Mouse (Mus musculus): ENCODE measurements at regions not wholly inside any gene's neighbourhood (a gene's known extent, or its start where the extent isn't known, plus 50 kb on each side); places are given as distances from the start of the nearest gene placed in this dataset.

GRCm38 (mm10) chr8:103932681-103933080 is 168.7 kb upstream of the Cdh5 start:
- no peaks in the 10 kb centered on the region for H3K36me3 ChIP-seq (ENCODE audit: control insufficient read depth, insufficient read depth)
- no peaks in the 10 kb centered on the region for H3K4me1 ChIP-seq (replicated peaks; ENCODE audit: control insufficient read depth, insufficient read depth, low read length)
- no peak overlapping the region for H3K9ac ChIP-seq (ENCODE audit: low read depth, low read length)
- no peaks in the 10 kb centered on the region for H3K27me3 ChIP-seq (replicated peaks; ENCODE audit: control insufficient read depth, insufficient read depth, low read length)
- TF ChIP-seq CTCF (IDR thresholded peaks at IDR 0.05; ENCODE audit: low read depth) = no peak
- no peak overlapping the region for H3K4me3 ChIP-seq (ENCODE audit: low read depth, low read length)
- WGBS = 67% methylated on average over 1 of the region's 1 CpGs
- no peak for ATAC-seq
- no peaks in the 10 kb centered on the region for H3K9me3 ChIP-seq (ENCODE audit: control insufficient read depth)
- no peak overlapping the region for H3K4me2 ChIP-seq (replicated peaks; ENCODE audit: low read depth)
- no peak overlapping the region for H3K27ac ChIP-seq (ENCODE audit: low read depth, low read length)

- no peak for TF ChIP-seq CTCF (IDR thresholded peaks at IDR 0.05; ENCODE audit: low read depth)
- Histone ChIP-seq H3K4me2 (replicated peaks; ENCODE audit: low read depth) (no peak overlapping the region), H3K9ac (ENCODE audit: low read depth, low read length) (no peak overlapping the region), H3K36me3 (ENCODE audit: control insufficient read depth, insufficient read depth) (no peaks in the 10 kb centered on the region), H3K27me3 (replicated peaks; ENCODE audit: control insufficient read depth, insufficient read depth, low read length) (no peaks in the 10 kb centered on the region), H3K4me1 (replicated peaks; ENCODE audit: control insufficient read depth, insufficient read depth, low read length) (no peaks in the 10 kb centered on the region), H3K9me3 (ENCODE audit: control insufficient read depth) (no peaks in the 10 kb centered on the region), H3K4me3 (ENCODE audit: low read depth, low read length) (no peak overlapping the region), H3K27ac (ENCODE audit: low read depth, low read length) (no peak overlapping the region)
- no peak for ATAC-seq
- 54% methylated on average over 3 of the region's 3 CpGs for WGBS
These were observed 164.9 kb upstream of the Cdh5 start for GRCm38 (mm10) chr8:103936491-103936890.

DNA sequence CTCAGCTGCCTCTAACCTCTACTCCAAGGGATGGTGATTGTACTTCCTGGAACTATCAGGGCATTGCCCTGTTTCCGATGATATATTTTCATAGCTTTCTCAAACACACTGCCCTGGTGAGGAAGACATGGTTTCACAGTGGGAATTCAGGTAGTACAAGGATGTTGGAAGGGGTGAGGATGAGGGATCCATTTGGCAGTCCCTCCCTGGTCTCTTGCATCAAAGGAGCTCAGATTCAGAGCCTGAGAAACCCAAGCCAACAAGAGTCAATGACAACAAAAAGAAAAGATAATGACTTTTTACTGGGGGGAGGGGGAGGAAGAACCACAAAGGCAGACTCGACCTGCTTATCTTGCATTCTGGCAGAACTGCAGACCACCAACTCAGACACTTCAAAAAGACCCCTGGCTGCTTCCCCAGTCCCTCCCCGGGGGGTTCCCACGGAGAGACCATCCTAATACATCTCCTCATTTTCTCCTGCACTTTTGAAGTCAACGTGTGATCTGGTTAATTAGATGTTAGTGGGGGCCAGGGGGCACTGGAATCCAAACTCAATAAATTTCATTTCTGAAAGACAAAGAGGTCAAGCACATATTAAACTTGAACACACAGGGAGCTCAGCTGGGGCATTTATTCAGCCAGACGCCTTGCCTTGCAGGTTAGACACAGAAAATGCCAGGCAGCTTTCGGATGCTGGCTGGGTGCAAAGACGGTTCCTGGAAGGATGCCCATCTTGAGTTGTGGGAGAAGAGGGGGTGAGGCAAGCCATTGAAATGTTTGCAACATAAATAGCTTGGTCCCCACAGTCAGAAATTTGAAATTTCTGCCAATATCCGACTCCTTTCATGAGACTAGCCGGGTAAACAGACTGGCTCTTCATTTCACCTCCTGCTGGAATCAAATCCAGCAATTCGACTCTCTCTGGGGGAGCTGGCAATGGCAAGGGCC is 162.9 kb upstream of the Cdh5 start:
- WGBS = 51% methylated on average over 11 of the region's 11 CpGs
- no peaks in the 10 kb centered on the region for H3K9me3 ChIP-seq (ENCODE audit: control insufficient read depth)
- no peaks in the 10 kb centered on the region for H3K27me3 ChIP-seq (replicated peaks; ENCODE audit: control insufficient read depth, insufficient read depth, low read length)
- no peak overlapping the region for H3K9ac ChIP-seq (ENCODE audit: low read depth, low read length)
- H3K4me1 ChIP-seq (replicated peaks; ENCODE audit: control insufficient read depth, insufficient read depth, low read length) = no peaks in the 10 kb centered on the region
- no peak for TF ChIP-seq CTCF (IDR thresholded peaks at IDR 0.05; ENCODE audit: low read depth)
- no peak overlapping the region for H3K4me3 ChIP-seq (ENCODE audit: low read depth, low read length)
- no peak overlapping the region for H3K4me2 ChIP-seq (replicated peaks; ENCODE audit: low read depth)
- H3K36me3 ChIP-seq (ENCODE audit: control insufficient read depth, insufficient read depth) = no peaks in the 10 kb centered on the region
- H3K27ac ChIP-seq (ENCODE audit: low read depth, low read length) = no peak overlapping the region
- ATAC-seq = no peak

- TF ChIP-seq CTCF (IDR thresholded peaks at IDR 0.05; ENCODE audit: low read depth) = no peak
- no peak overlapping the region for H3K9ac ChIP-seq (ENCODE audit: low read depth, low read length)
- H3K27me3 ChIP-seq (replicated peaks; ENCODE audit: control insufficient read depth, insufficient read depth, low read length) = no peaks in the 10 kb centered on the region
- H3K27ac ChIP-seq (ENCODE audit: low read depth, low read length) = no peak overlapping the region
- no peak overlapping the region for H3K4me2 ChIP-seq (replicated peaks; ENCODE audit: low read depth)
- no peak overlapping the region for H3K4me3 ChIP-seq (ENCODE audit: low read depth, low read length)
- no peaks in the 10 kb centered on the region for H3K4me1 ChIP-seq (replicated peaks; ENCODE audit: control insufficient read depth, insufficient read depth, low read length)
- ATAC-seq = no peak
- H3K36me3 ChIP-seq (ENCODE audit: control insufficient read depth, insufficient read depth) = no peaks in the 10 kb centered on the region
- H3K9me3 ChIP-seq (ENCODE audit: control insufficient read depth) = no peaks in the 10 kb centered on the region
- 88% methylated on average over 6 of the region's 6 CpGs for WGBS
These were observed 160.4 kb upstream of the Cdh5 start for GRCm38 (mm10) chr8:103940958-103941532.

GRCm38 (mm10) chr8:103948474-103948873 is 153.0 kb upstream of the Cdh5 start:
- 79% methylated on average over 5 of the region's 5 CpGs for WGBS
- H3K36me3 ChIP-seq (ENCODE audit: control insufficient read depth, insufficient read depth) = no peaks in the 10 kb centered on the region
- no peak overlapping the region for H3K4me2 ChIP-seq (replicated peaks; ENCODE audit: low read depth)
- H3K27ac ChIP-seq (ENCODE audit: low read depth, low read length) = no peak overlapping the region
- H3K27me3 ChIP-seq (replicated peaks; ENCODE audit: control insufficient read depth, insufficient read depth, low read length) = no peaks in the 10 kb centered on the region
- H3K4me3 ChIP-seq (ENCODE audit: low read depth, low read length) = no peak overlapping the region
- H3K4me1 ChIP-seq (replicated peaks; ENCODE audit: control insufficient read depth, insufficient read depth, low read length) = no peaks in the 10 kb centered on the region
- no peak for ATAC-seq
- TF ChIP-seq CTCF (IDR thresholded peaks at IDR 0.05; ENCODE audit: low read depth) = peak; percentile 66
- no peaks in the 10 kb centered on the region for H3K9me3 ChIP-seq (ENCODE audit: control insufficient read depth)
- H3K9ac ChIP-seq (ENCODE audit: low read depth, low read length) = no peak overlapping the region

- no peak for ATAC-seq
- no peak for TF ChIP-seq CTCF (IDR thresholded peaks at IDR 0.05; ENCODE audit: low read depth)
- Histone ChIP-seq H3K4me3 (ENCODE audit: low read depth, low read length) (no peak overlapping the region), H3K27me3 (replicated peaks; ENCODE audit: control insufficient read depth, insufficient read depth, low read length) (no peaks in the 10 kb centered on the region), H3K27ac (ENCODE audit: low read depth, low read length) (no peak overlapping the region), H3K9ac (ENCODE audit: low read depth, low read length) (no peak overlapping the region), H3K4me2 (replicated peaks; ENCODE audit: low read depth) (no peak overlapping the region), H3K4me1 (replicated peaks; ENCODE audit: control insufficient read depth, insufficient read depth, low read length) (no peaks in the 10 kb centered on the region), H3K36me3 (ENCODE audit: control insufficient read depth, insufficient read depth) (no peaks in the 10 kb centered on the region), H3K9me3 (ENCODE audit: control insufficient read depth) (no peaks in the 10 kb centered on the region)
- 57% methylated on average over 4 of the region's 4 CpGs for WGBS
These were observed 151.0 kb upstream of the Cdh5 start for GRCm38 (mm10) chr8:103950460-103950859.

Measured in intestine, postnatal 0 days (tissue).